Mouse (Mus musculus): Measurements from ENCODE around the gene Mrpl39.

The Mrpl39 gene

GRCm38 (mm10) chr16:84735166-84736105, at the start of gene Mrpl39:
Gene Mrpl39 (minus strand): TSS chr16:84735742.
- peak; percentile 97 for DNase-seq (ENCODE audit: low read depth in 2 of 2, low spot score in 2 of 2)

GRCm38 (mm10) chr16:84784966-84785365, 49.4 kb upstream of the Mrpl39 start:
- DNase-seq (ENCODE audit: low read depth in 2 of 2, low spot score in 2 of 2), result no peak

- DNase-seq (ENCODE audit: low read depth in 2 of 2, low spot score in 2 of 2), result no peak
These were observed 47.7 kb upstream of the Mrpl39 start for GRCm38 (mm10) chr16:84783279-84783678.

GRCm38 (mm10) chr16:84779718-84780117, 44.2 kb upstream of the Mrpl39 start:
- no peak for DNase-seq (ENCODE audit: low read depth in 2 of 2, low spot score in 2 of 2)

- no peak for DNase-seq (ENCODE audit: low read depth in 2 of 2, low spot score in 2 of 2)
These were observed 43.5 kb upstream of the Mrpl39 start for GRCm38 (mm10) chr16:84778861-84779630.

GRCm38 (mm10) chr16:84778431-84778830, 42.9 kb upstream of the Mrpl39 start:
- DNase-seq (ENCODE audit: low read depth in 2 of 2, low spot score in 2 of 2), result no peak

GRCm38 (mm10) chr16:84776089-84776784, 40.7 kb upstream of the Mrpl39 start:
- no peak for DNase-seq (ENCODE audit: low read depth in 2 of 2, low spot score in 2 of 2)

- no peak for DNase-seq (ENCODE audit: low read depth in 2 of 2, low spot score in 2 of 2)
These were observed 39.8 kb upstream of the Mrpl39 start for GRCm38 (mm10) chr16:84775356-84775755.

GRCm38 (mm10) chr16:84774761-84775231, 39.3 kb upstream of the Mrpl39 start:
- no peak for DNase-seq (ENCODE audit: low read depth in 2 of 2, low spot score in 2 of 2)

- no peak for DNase-seq (ENCODE audit: low read depth in 2 of 2, low spot score in 2 of 2)
These were observed 38.6 kb upstream of the Mrpl39 start, which contains the start of gene Jam2 for GRCm38 (mm10) chr16:84774003-84774703. Gene Jam2 (plus strand): TSS chr16:84774123.

- no peak for DNase-seq (ENCODE audit: low read depth in 2 of 2, low spot score in 2 of 2)
These were observed 37.8 kb upstream of the Mrpl39 start for GRCm38 (mm10) chr16:84773268-84773861.

GRCm38 (mm10) chr16:84772496-84773267, 37.1 kb upstream of the Mrpl39 start:
- DNase-seq (ENCODE audit: low read depth in 2 of 2, low spot score in 2 of 2), result no peak

GRCm38 (mm10) chr16:84771461-84771860, 35.9 kb upstream of the Mrpl39 start:
- DNase-seq (ENCODE audit: low read depth in 2 of 2, low spot score in 2 of 2), result no peak

GRCm38 (mm10) chr16:84770891-84771290, 35.3 kb upstream of the Mrpl39 start:
- DNase-seq (ENCODE audit: low read depth in 2 of 2, low spot score in 2 of 2), result no peak

- DNase-seq (ENCODE audit: low read depth in 2 of 2, low spot score in 2 of 2), result no peak
These were observed 34.3 kb upstream of the Mrpl39 start for GRCm38 (mm10) chr16:84769619-84770464.

GRCm38 (mm10) chr16:84769182-84769581, 33.6 kb upstream of the Mrpl39 start:
- no peak for DNase-seq (ENCODE audit: low read depth in 2 of 2, low spot score in 2 of 2)

GRCm38 (mm10) chr16:84767956-84768355, 32.4 kb upstream of the Mrpl39 start:
- DNase-seq (ENCODE audit: low read depth in 2 of 2, low spot score in 2 of 2), result no peak

- no peak for DNase-seq (ENCODE audit: low read depth in 2 of 2, low spot score in 2 of 2)
These were observed 10.3 kb upstream of the Mrpl39 start for GRCm38 (mm10) chr16:84745721-84746306.
